Mouse (Mus musculus): Measurements from ENCODE around the gene Zzz3. TPM values are rescaled to one million over a fixed set of nuclear protein-coding genes. Genes with fewer than 3 reads are reported as not detected.

Zzz3 gene
- total and polyA plus RNA-seq, 3 experiments: 64.2 to 116 (median 94.9) TPM

- no peak for DNase-seq (ENCODE audit: extremely low read depth)
- Histone ChIP-seq H3K27me3 (replicated peaks) (no peaks in the 10 kb centered on the region), H3K9me3 (replicated peaks; ENCODE audit: low read length) (no peaks in the 10 kb centered on the region), H3K36me3 (replicated peaks in 1 of 2; ENCODE audit: control insufficient read depth in 1 of 2, insufficient read depth in 1 of 2, low read length in 1 of 2) (peaks cover 41 to 87% of the 10 kb centered on the region in 2 experiments), H3K4me2 (ENCODE audit: insufficient read depth, low read depth, poor library complexity, severe bottlenecking) (no peak overlapping the region), H3K4me3 (replicated peaks in 1 of 3; ENCODE audit: low read depth in 2 of 3, low read length in 2 of 3, poor library complexity in 1 of 3) (no peak overlapping the region), H3K4me1 (ENCODE audit: control insufficient read depth in 1 of 2, insufficient read depth in 2 of 2) (peaks cover 4 to 13% of the 10 kb centered on the region in 2 experiments; a peak in 2 of 4 replicates), H3K27ac (ENCODE audit: insufficient read depth, low read depth) (no peak overlapping the region), H3K79me2 (replicated peaks; ENCODE audit: control insufficient read depth, extremely low read depth, insufficient read depth, poor library complexity, severe bottlenecking) (peaks cover 27% of the 10 kb centered on the region), H3K9ac (ENCODE audit: insufficient read depth, low read depth) (no peak overlapping the region)
- in situ Hi-C loops (cut with MboI; ENCODE audit: low pct_ligation_motif_present, low pct_unique_long_range_greater_than_20kb, low sequenced_read_pairs): no loop called here
- no peak for TF ChIP-seq SIN3A (IDR thresholded peaks at IDR 0.05; ENCODE audit: low read length)
- TF ChIP-seq ZKSCAN1 (IDR thresholded peaks at IDR 0.05; ENCODE audit: borderline replicate concordance, low read depth, low read length): no peak
- TF ChIP-seq UBTF (IDR thresholded peaks at IDR 0.05; ENCODE audit: low read depth, low read length): no peak
- no peak for TF ChIP-seq RCOR1 (conservative IDR thresholded peaks at IDR 0.05; ENCODE audit: low read depth, low read length)
- TF ChIP-seq MEF2A (IDR thresholded peaks at IDR 0.05; ENCODE audit: borderline replicate concordance, low read depth, low read length): no peak
- TF ChIP-seq ELF1 (IDR thresholded peaks at IDR 0.05; ENCODE audit: low read depth, low read length): no peak
- TF ChIP-seq E2F4 (IDR thresholded peaks at IDR 0.05; ENCODE audit: insufficient replicate concordance, low read depth, low read length): no peak
- dilution Hi-C loops (cut with MboI; ENCODE audit: extremely low pct_ligation_motif_present, extremely low pct_unique_long_range_greater_than_20kb, low sequenced_read_pairs): no loop called here
Measured at GRCm38 (mm10) chr3:152428925-152429324, 33.7 kb downstream of the Zzz3 start.

- H3K27ac ChIP-seq (ENCODE audit: insufficient read depth, low read depth): no peak overlapping the region
- H3K79me2 ChIP-seq (replicated peaks; ENCODE audit: control insufficient read depth, extremely low read depth, insufficient read depth, poor library complexity, severe bottlenecking): peaks cover 52% of the 10 kb centered on the region
- no peak for DNase-seq (ENCODE audit: extremely low read depth)
- peaks cover 38 to 89% of the 10 kb centered on the region in 2 experiments for H3K36me3 ChIP-seq (replicated peaks in 1 of 2; ENCODE audit: control insufficient read depth in 1 of 2, insufficient read depth in 1 of 2, low read length in 1 of 2)
- in situ Hi-C loops (cut with MboI; ENCODE audit: low pct_ligation_motif_present, low pct_unique_long_range_greater_than_20kb, low sequenced_read_pairs) (no loop called here), dilution Hi-C loops (cut with MboI; ENCODE audit: extremely low pct_ligation_motif_present, extremely low pct_unique_long_range_greater_than_20kb, low sequenced_read_pairs) (no loop called here)
- TF ChIP-seq RAD21 (IDR thresholded peaks at IDR 0.05; ENCODE audit: low read depth, low read length): no peak
- no peak for TF ChIP-seq GABPA (IDR thresholded peaks at IDR 0.05; ENCODE audit: insufficient replicate concordance, low read depth, low read length)
- no peak for TF ChIP-seq HCFC1 (IDR thresholded peaks at IDR 0.05; ENCODE audit: low read depth, low read length)
- TF ChIP-seq MAZ (IDR thresholded peaks at IDR 0.05; ENCODE audit: low read depth, low read length): no peak
- TF ChIP-seq CHD2 (IDR thresholded peaks at IDR 0.05; ENCODE audit: low read length): no peak
- no peak for TF ChIP-seq SMC3 (IDR thresholded peaks at IDR 0.05; ENCODE audit: low read depth, low read length)
- TF ChIP-seq NELFE (IDR thresholded peaks at IDR 0.05; ENCODE audit: low read depth, low read length): no peak
- no peak for TF ChIP-seq USF2 (conservative IDR thresholded peaks at IDR 0.05; ENCODE audit: low read depth, low read length)
- TF ChIP-seq ZKSCAN1 (IDR thresholded peaks at IDR 0.05; ENCODE audit: borderline replicate concordance, low read depth, low read length): no peak
- no peak for TF ChIP-seq UBTF (IDR thresholded peaks at IDR 0.05; ENCODE audit: low read depth, low read length)
- TF ChIP-seq POLR2A (IDR thresholded peaks at IDR 0.05; ENCODE audit: low read depth, low read length): no peak
- TF ChIP-seq POLR2AphosphoS2 (IDR thresholded peaks at IDR 0.05; ENCODE audit: low read depth, low read length): no peak
- no peak for TF ChIP-seq ZNF384 (IDR thresholded peaks at IDR 0.05; ENCODE audit: low read depth, low read length)
- TF ChIP-seq ZMIZ1 (IDR thresholded peaks at IDR 0.05; ENCODE audit: low read depth, low read length): no peak
- no peak for TF ChIP-seq SIN3A (IDR thresholded peaks at IDR 0.05; ENCODE audit: low read length)
- no peak for TF ChIP-seq MEF2A (IDR thresholded peaks at IDR 0.05; ENCODE audit: borderline replicate concordance, low read depth, low read length)
- no peak for TF ChIP-seq JUND (conservative IDR thresholded peaks at IDR 0.05; ENCODE audit: low read depth, low read length)
- no peaks in the 10 kb centered on the region for H3K9me3 ChIP-seq (replicated peaks; ENCODE audit: low read length)
- H3K4me3 ChIP-seq (replicated peaks in 1 of 3; ENCODE audit: low read depth in 2 of 3, low read length in 2 of 3, poor library complexity in 1 of 3): no peak overlapping the region
- peaks cover 5 to 11% of the 10 kb centered on the region in 2 experiments; a peak in 2 of 4 replicates for H3K4me1 ChIP-seq (ENCODE audit: control insufficient read depth in 1 of 2, insufficient read depth in 2 of 2)
- H3K27me3 ChIP-seq (replicated peaks): no peaks in the 10 kb centered on the region
- no peak overlapping the region for H3K4me2 ChIP-seq (ENCODE audit: insufficient read depth, low read depth, poor library complexity, severe bottlenecking)
- no peak overlapping the region for H3K9ac ChIP-seq (ENCODE audit: insufficient read depth, low read depth)
Measured at GRCm38 (mm10) chr3:152432677-152433076, 37.4 kb downstream of the Zzz3 start.

Measured in CH12.LX (cell line).